Mouse (Mus musculus) layer of hippocampus, adult 11-12 months (tissue): ENCODE data around the gene Zdhhc14.
"Not testable (repeated sequence)": the region's sequence is repeated elsewhere in the genome, so short reads cannot be mapped to it uniquely, and the experiment has no call there.

Experiments
- DNase-seq: peaks from one replicate; pipeline ENCODE4 v3.0.0; 2022; ENCODE audit warnings: low spot score

Gene Zdhhc14

DNA sequence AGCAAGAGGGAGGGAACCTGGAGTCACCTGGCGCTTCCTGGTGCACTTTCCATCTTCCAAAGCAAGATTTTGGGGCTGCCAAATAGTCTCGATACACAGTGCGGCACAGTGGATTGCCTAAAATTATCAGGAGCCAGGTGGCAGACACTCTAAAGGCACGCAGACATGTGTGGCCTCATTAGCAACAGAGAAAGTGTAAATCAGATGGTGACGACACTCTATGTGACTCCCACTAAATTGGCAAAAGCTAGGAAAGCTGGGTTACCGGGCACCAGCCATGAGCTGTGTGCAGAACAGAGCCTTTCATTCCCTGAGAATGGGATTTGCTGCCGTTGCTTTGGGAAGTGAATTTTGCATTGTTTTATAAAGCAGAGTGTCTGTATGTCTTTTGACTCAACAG lies 115.0 kb downstream of the Zdhhc14 start:
- peak; percentile 47 for DNase-seq

DNA sequence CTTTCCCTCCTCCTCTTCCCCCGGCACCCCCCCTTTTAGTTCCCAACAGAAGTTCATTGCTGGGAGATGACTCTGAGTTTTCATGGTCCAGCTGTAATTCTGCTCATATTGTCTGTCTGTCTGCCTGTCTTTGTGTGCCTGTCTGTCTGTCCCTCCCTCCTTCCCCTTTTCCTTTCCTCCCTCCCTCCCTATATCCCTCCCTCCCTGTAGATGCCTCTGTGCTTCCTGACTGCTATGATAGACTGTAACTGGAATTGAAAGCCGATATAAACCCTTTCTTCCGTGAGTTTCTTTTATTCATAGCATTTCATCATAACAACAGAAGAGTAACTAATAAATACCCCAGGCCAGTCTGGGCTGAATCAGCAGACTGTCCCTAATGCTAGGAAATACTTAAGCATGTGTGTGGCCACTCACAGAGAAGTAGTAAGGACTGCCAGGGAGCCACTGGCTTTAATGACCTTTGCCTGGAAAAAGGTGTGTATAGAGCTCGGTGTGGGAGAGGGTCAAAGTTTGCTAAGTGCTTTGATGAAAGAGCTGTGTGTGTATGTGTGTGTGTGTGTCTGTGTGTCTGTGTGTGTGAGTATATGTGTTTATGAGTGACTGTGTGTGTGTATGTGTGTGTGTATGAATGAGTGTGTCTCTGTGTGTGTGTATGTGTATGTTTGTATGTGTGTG lies 117.7 kb downstream of the Zdhhc14 start:
- DNase-seq, result no peak

DNA sequence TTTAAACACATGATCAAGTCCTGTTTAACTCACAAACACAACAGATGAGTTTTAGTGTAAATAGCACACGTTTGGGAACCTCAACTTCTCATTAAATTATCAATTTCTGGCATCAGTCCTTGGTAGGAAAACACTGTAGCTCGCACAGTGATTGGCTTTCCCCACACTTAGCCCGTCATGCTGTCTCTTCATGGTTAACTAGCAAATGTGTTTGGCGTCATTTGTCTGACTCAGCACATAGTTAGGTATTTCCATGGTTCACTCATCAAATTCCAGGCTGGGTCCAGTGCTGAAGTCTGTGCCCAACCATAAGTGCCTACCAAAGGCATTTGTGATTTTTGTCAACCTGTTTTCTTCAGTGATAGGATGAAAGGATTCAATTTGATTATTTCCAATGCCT lies 119.9 kb downstream of the Zdhhc14 start:
- no peak for DNase-seq

DNA sequence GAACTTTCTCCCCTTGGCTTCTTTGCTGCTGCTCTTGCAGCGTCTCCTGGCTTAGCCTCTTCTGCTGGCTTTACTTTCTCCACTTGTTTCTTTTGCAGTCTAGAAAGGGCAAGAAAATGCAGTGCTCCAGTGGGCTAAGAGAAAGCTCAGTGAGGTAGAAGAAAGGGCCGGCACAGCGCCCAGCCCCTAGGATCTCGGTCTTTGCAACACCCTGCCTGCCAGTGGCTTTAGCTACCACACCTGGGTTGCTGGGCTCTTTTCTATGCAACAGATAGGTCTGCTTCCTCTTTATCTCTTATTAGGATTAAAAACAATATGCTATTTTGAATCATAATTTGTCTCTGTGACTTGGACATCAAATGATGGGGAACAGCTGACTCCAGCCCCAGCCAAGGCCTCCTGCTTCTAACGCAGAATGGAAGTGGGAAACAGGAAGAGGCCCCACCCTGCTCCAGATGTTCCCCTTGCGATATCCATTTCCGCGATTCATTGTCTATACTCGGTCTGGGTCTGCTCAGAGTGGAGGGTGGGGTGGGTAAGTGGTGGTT lies 122.5 kb downstream of the Zdhhc14 start:
- DNase-seq, result no peak

DNA sequence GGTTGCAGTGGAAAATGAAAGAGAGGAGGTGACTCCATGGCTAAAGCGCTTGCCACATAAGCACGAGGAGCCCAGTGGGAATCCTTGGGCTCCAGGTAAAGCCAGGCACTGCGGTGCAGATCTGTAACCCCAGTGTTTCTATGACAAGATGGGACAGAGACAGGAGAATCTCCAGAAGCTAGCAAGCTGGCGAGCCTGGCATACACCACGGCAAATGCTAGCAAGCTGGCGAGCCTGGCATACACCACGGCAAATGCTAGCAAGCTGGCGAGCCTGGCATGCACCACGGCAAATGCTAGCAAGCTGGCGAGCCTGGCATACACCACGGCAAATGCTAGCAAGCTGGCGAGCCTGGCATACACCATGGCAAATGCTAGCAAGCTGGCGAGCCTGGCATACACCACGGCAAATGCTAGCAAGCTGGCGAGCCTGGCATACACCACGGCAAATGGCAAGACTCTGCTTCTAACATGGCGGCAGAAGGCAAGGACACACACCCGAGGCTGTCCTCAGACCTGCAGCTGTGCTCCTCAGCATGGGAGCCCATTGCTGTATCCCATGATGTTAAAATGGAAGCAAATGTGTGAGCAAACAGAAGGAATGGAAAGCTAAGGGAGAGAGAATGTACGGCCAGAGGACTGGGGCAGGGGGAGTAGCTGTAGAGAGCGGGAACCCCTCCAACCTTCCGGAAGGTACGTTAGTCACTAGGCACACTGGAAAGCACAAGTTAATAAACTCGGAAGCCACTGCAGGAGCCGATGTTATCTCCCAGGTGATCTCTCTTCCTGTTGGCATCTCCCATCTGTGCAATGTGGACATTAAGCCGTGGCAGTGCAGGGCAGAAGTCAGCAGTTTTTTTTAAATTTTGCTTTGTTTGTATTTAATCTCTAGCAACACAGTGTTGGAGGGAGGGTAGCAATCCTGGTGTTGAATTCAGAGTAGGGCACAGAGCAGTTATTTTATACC lies 129.6 kb downstream of the Zdhhc14 start:
- DNase-seq, result peak; percentile 37

DNA sequence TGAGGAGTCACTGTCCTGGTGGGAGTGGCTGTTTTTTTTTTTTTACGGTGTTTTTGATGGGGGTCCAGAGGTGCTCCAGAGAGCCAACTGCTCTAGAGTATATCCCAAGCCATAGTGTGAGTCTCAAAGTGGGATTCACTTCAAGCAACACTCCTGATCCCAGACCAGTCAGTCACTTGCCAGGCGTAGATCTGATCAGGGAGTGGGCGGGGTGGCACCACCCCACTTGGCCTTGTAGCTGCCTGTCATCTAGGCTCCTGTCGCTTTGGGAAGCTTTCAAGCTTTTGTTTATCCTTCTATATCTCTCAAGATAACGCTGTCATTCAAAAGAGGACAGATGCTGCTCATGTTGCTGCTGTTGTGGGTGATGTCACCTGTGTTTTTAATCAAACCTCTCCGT lies 130.4 kb downstream of the Zdhhc14 start:
- no peak for DNase-seq

DNA sequence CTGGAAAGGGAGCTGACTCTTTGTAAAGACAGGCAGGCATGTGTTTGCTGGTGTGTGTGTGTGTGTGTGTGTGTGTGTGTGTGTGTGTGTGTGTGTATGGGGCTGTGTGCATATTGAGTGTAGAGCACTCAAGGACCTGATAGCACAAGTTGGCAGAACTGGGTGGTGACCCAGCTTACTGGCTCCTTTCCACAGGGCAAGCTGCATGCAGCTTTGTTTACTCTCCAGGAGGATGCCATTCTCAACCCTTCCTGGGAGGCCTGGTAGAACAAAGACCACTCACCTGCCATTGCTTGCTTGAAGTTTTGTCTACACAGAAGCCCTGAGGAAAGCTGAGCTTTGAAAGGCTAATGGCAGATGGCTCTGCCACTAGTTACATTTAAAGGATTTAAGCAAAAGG lies 130.8 kb downstream of the Zdhhc14 start:
- DNase-seq, result no peak

DNA sequence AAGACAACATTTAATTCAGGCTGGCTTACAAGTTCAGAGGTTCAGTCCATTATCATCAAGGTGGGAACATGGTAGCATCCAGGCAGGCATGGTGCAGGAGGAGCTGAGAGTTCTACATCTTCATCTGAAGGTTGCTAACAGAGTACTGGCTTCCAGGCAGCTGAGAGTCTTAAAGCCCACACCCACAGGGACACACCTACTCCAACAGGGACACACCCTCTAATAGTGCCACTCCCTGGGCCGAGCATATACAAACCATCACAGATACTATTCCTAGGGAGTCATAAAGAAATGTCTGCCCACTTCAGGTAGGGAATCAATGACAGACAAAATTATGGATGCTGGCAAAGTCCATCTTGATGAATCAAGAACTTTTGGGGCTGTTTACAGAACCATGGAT lies 132.5 kb downstream of the Zdhhc14 start:
- DNase-seq, result not testable (repeated sequence)

DNA sequence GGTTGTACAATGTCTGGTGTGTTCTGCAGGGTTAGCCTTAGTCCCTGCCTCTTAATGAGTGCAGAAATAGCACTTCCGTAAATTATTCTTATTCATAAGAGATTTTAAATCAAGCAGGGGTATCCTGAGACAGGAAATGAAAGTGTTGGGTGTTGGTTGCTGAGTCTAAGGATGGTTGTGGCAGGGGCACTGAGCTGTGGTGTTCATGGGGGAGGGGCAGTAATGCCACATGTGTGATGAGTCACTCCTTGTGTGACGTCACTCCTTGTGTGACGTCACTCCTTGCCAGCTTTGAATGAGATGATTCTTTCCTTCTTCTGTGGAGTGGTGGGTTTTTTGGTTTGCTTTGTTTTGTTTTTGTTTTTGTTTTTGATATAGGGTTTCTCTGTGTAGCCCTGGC lies 134.0 kb downstream of the Zdhhc14 start:
- no peak for DNase-seq

DNA sequence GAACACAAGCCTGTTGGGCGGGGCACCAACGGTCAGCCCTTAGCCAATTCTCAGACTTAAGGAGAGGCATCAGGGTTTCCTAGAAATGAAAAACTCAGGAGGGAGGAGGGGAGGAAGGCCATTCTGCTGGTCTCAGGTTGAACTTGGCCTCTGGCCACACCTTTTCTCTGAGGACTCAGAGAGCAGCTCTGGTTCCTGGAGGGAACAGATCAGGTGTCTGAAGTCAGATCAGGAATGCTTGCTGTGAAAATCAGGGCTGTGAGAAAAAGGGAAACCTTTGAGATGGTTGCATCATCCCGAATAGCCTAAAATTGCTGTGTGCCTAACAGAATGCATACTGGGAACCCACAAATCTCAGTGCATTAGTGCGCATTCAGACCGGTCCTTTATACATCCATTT lies 135.3 kb downstream of the Zdhhc14 start:
- DNase-seq, result no peak

DNA sequence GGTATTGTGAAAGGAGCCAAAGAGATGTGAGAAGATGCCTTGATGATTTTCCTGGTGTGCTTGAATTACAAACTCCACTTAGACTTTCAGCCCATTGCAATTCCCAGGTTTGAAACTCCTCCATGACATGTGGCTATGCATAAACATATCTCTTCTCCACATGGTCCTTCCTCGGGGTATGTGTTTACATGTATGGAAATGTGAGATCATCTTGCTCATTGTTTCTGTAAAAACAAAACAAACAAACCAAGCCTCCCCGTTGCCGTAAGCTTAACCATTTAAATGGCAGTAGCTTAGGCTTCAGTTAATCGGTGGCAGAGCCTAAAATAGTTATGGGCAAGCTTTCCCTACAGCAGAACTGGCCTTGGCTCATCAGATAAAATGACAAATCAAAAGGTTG lies 137.3 kb downstream of the Zdhhc14 start:
- DNase-seq, result no peak

DNA sequence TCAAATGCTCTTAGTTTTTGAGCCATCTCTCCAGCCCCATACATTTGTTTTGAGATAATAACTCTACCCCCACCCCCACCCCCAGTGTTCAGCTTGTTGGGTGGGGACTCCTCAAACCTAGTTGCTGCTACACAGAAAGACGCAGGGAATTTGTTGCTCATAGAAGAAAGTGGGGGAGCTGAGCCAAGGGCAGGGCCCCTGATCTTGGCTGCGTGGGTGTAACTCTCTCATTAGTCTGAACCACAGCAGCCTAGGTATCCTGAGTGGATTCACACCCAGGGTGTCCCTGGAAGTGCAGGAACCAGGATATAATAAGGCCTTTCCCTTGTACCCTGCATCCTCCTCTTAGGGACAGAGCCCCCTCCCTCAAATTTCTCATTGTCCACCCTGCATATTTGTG lies 142.9 kb downstream of the Zdhhc14 start:
- no peak for DNase-seq

DNA sequence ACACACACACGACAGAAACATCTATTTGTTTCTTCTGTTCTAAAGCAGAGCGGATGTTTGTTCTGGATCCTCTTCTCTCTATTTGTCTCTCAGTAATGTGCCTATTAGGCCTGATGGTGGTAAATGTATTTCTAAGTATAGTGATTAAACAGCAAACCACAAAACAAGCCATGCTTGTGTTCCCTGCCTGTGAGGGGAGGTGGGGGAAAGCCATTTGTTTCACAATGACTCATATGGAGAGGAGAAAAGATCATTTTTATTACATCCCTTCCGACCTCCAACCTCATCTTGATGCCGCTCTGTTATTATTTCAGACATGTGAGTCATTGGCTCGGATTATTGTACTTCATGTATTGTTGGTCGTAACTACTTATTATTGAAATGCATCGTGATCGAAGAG lies 149.1 kb downstream of the Zdhhc14 start:
- no peak for DNase-seq

DNA sequence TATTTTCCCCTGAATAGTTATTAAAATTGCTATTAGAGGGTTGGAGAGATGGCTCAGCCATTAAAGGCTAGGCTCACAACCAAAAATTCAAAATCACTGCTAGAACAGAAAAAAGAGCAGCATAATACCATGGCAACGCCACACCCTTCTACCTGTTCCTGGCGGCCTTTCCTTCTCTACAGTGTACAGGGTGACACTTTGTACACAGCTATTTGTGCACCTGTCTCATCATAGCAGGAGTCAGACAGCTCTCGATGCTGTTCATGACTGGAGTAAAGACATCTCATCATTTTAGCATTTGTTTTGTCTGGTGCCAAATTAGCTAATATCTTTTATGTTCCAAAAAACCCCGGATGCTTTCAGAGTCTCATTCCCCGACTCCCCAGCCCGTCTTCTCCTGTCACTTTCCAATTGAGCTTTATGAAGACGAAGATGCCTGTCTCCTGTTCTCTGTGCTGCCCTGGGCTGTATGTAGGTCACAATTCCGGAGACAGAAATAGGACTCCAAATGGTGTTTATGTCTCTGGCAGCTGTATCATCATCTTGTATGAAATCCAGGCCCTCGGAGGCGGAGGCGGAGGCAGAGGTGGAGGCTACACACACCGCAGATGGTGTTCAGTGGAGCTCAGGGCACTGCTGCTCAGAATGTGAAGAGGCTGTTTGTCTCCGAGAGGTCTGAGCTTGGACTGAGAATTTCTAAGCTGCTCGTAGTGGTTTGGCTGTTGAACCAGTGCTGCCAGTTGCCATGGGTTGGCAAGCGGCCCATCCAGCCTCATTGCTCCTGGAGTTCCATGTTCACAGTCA lies 150.8 kb downstream of the Zdhhc14 start:
- peak; percentile 83 for DNase-seq

DNA sequence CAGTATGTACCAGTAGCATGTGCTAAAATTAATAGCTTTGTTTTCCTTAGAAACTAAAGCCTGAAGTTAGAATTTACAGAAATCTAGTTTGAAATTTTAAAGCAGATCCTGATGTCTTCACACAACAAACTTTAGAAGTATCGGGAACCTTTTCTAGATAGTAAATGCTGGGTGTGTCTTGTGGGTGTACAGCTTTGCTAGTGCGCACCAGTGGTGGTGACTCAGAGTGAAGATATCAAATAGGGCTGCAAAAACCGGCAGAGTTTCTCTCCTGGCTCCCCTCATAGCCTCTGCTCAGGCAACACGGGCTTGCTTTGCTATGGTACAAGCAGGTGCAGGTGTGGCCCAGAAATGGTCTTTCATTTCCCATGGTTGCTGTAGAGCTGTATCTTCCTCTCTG lies 157.8 kb downstream of the Zdhhc14 start:
- DNase-seq, result no peak

DNA sequence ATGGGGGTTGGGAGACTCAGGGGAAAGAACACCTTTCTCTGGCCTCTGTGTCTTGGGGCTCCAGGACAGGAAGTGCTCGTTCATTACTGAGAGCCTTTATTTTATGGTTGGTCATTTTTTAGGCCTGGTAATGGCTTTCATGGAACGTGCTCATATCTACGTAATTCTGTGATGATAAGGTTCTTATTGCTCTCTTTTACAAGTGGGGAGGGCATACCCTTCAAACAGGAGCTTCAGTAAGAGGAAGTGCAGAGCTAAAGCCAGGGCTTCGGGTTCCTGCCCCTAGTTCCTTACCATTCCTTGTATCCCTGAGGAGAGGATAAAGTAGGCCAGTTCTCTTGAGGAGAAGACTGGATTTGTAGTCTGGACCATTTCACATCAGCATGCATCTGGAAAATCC lies 158.3 kb downstream of the Zdhhc14 start:
- no peak for DNase-seq

DNA sequence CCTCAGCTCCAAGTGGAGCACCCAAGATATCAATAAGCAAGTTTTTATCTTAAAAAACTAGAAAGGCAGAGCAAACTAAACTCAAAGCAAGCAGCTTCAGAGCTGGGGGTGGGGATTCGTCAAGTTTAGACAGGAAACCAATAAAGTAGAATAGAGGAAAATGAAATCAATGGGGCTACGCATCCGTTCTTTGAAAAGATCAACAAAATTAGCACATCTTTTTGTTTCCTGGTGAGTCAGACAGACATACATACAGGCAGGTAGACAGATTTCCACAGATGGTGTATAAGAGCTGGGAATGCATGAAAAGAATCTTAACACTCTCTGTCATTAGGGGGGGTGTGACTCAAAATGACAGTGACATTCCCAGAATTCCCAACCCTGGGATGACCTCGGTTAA lies 159.2 kb downstream of the Zdhhc14 start:
- DNase-seq, result no peak

DNA sequence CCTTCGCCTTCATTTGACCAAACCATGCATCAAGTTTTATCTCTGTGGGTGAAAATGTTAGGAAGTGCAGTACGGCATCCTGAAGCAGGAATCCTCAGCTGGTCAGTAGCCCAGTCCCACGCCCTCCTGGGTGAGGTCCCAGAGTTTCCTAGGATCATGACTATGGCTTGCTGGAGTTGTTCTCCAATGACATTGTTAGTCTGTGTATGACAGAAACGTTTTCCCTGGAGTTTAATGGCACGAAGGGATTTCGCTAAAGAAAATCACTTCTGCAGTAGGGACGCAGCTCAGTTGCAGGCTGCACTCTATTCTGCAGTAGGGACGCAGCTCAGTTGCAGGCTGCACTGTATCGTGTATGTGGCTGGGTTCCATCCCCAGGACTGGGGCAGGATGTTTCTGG lies 161.6 kb downstream of the Zdhhc14 start:
- no peak for DNase-seq

DNA sequence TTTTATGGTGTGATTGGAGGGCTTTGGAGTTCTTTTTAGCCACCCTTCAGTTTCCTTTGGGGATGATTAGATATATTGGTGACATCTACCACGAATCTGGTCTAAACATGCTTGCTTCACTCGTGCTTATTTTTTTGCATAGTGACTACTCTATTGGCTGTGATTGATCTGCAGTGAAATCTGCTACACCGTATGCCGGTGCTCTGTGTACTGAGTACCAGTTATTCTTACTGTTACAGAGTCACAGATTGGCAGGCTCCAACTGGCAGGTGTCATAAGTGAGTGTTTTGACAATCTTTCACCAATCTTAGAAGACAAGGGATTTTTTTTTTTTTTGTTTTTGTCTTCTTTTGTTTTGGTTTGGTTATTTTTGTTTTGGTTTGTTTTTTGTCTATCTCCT lies 163.2 kb downstream of the Zdhhc14 start:
- DNase-seq, result peak; percentile 30

DNA sequence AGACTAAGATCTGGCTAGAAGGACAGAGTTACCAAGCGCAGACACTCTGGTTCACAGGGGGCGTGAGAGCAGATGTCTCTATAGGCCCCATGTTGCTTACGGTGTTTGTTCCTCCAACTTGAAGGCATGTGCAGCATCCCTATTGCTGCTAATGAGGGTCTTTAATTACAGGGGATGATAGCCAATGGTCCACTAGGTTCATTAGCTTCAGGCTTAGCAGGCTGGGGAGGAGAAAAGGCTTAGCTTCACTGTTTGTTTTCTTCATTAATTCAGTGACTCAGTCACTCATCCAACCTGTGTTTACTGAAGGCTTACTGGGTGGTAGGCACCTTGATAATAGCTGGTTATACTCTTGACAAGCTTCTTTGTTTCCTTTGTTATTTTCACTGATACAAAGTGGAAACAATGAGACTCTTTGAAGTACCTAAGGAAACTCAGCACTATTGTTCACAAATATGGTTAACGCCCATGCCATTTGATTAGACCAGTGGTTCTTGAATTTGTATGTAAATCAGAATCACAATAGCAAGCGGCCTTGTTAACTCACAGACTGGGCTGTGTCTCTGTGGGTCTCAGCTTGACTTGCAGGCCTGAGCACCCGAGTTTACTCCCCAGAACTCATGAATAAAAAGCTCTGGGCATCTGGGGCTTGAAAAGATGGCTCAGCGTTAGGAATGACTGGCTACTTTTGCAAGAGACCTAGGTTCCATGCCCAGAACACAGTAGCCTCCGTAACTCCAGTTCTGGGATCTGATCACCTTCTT lies 168.1 kb downstream of the Zdhhc14 start:
- no peak for DNase-seq

DNA sequence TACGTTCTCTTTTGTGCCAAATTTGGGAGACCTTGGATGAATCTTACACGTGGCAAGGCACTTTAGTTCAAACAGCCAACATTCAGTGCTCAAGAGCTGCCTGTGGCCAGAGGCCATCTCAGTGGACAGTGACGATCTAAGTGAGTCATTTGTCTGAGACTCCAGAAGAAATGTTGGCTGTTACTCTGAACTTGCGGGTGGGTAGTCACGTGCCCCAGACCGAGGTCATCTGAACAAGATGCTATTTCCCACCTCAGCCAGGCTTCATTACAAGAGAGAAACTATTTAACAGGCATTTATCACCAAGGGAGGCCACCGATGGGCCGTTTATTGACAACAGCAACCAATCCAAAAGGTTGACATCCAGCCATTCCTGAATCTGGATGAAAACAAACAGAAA lies 174.3 kb downstream of the Zdhhc14 start:
- no peak for DNase-seq

DNA sequence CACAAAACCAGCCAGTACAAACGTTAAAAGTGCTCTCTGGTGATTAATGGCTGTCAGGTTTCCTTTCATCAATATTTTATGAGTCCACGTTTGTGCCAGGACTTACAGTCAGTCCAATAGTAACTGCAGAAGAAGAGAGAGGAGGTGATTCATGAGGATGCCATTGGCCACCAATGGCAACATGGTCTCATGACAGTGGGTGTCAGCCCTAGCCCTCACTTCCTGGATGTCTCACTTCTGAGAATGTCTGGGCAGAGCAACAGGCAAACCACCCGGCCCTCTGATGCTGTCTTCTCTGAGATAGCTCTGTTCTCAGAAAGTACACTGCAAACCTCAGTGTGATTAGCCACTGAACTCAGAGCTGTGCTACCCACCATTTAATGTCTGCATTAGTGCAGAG lies 176.1 kb downstream of the Zdhhc14 start:
- no peak for DNase-seq
